Mouse (Mus musculus): ENCODE results near the gene Cap2. TPM values are rescaled to one million over a fixed set of nuclear protein-coding genes. Genes with fewer than 3 reads are reported as not detected.

Cap2 gene
- total and polyA plus RNA-seq, 3 experiments = 115 to 147 (median 135) TPM

GRCm38 (mm10) chr13:46634133-46634488 is 132.5 kb downstream of the Cap2 start:
- 69% methylated on average over 6 of the region's 6 CpGs for WGBS
- DNase-seq = no peak
- no peak overlapping the region for H3K4me3 ChIP-seq
- TF ChIP-seq EP300 (IDR thresholded peaks at IDR 0.05; ENCODE audit: insufficient read depth, low read depth, low read length) (no peak), CTCF (IDR thresholded peaks at IDR 0.05) (no peak), POLR2A (IDR thresholded peaks at IDR 0.05; ENCODE audit: insufficient read depth, low read depth, low read length) (no peak)
- intact Hi-C loops (cut with DNase I) = no loop called here
- no peaks in the 10 kb centered on the region for H3K27me3 ChIP-seq (ENCODE audit: control insufficient read depth, insufficient read depth, low read length)
- no peaks in the 10 kb centered on the region for H3K79me2 ChIP-seq (replicated peaks; ENCODE audit: control insufficient read depth, insufficient read depth, low read length)
- H3K27ac ChIP-seq = no peak overlapping the region
- no peaks in the 10 kb centered on the region for H3K36me3 ChIP-seq (ENCODE audit: control insufficient read depth, insufficient read depth, low read length)
- no peaks in the 10 kb centered on the region for H3K4me1 ChIP-seq (ENCODE audit: control insufficient read depth, insufficient read depth, low read length)
- no peak overlapping the region for H3K9ac ChIP-seq (ENCODE audit: low read depth, low read length)

- 87% methylated on average over 10 of the region's 10 CpGs for WGBS
- intact Hi-C loops (cut with DNase I) = no loop called here
These were observed 139.2 kb downstream of the Cap2 start for GRCm38 (mm10) chr13:46640608-46641468.

GRCm38 (mm10) chr13:46642318-46642717 is 140.7 kb downstream of the Cap2 start:
- H3K27me3 ChIP-seq (ENCODE audit: control insufficient read depth, insufficient read depth, low read length) = no peaks in the 10 kb centered on the region
- no peak overlapping the region for H3K27ac ChIP-seq
- H3K79me2 ChIP-seq (replicated peaks; ENCODE audit: control insufficient read depth, insufficient read depth, low read length) = no peaks in the 10 kb centered on the region
- no peak overlapping the region for H3K9ac ChIP-seq (ENCODE audit: low read depth, low read length)
- intact Hi-C loops (cut with DNase I) = no loop called here
- WGBS = 87% methylated on average over 4 of the region's 4 CpGs
- no peaks in the 10 kb centered on the region for H3K36me3 ChIP-seq (ENCODE audit: control insufficient read depth, insufficient read depth, low read length)
- no peaks in the 10 kb centered on the region for H3K4me1 ChIP-seq (ENCODE audit: control insufficient read depth, insufficient read depth, low read length)
- H3K4me3 ChIP-seq = no peak overlapping the region
- DNase-seq = no peak
- TF ChIP-seq CTCF (IDR thresholded peaks at IDR 0.05) (peak; percentile 61), EP300 (IDR thresholded peaks at IDR 0.05; ENCODE audit: insufficient read depth, low read depth, low read length) (no peak), POLR2A (IDR thresholded peaks at IDR 0.05; ENCODE audit: insufficient read depth, low read depth, low read length) (no peak)

More at GRCm38 (mm10) chr13:46640608-46641468, 139.2 kb downstream of the Cap2 start:
- H3K4me3 ChIP-seq = no peak overlapping the region
- H3K4me1 ChIP-seq (ENCODE audit: control insufficient read depth, insufficient read depth, low read length) = no peaks in the 10 kb centered on the region
- H3K9ac ChIP-seq (ENCODE audit: low read depth, low read length) = no peak overlapping the region
- no peaks in the 10 kb centered on the region for H3K27me3 ChIP-seq (ENCODE audit: control insufficient read depth, insufficient read depth, low read length)
- no peak overlapping the region for H3K27ac ChIP-seq
- DNase-seq = no peak
- no peaks in the 10 kb centered on the region for H3K36me3 ChIP-seq (ENCODE audit: control insufficient read depth, insufficient read depth, low read length)
- no peaks in the 10 kb centered on the region for H3K79me2 ChIP-seq (replicated peaks; ENCODE audit: control insufficient read depth, insufficient read depth, low read length)
- TF ChIP-seq CTCF (IDR thresholded peaks at IDR 0.05) (no peak), POLR2A (IDR thresholded peaks at IDR 0.05; ENCODE audit: insufficient read depth, low read depth, low read length) (no peak), EP300 (IDR thresholded peaks at IDR 0.05; ENCODE audit: insufficient read depth, low read depth, low read length) (no peak)

- no peak overlapping the region for H3K27ac ChIP-seq
- intact Hi-C loops (cut with DNase I) = no loop called here
- no peak for TF ChIP-seq CTCF (IDR thresholded peaks at IDR 0.05)
- no peak for TF ChIP-seq POLR2A (IDR thresholded peaks at IDR 0.05; ENCODE audit: insufficient read depth, low read depth, low read length)
- TF ChIP-seq EP300 (IDR thresholded peaks at IDR 0.05; ENCODE audit: insufficient read depth, low read depth, low read length) = no peak
- H3K27me3 ChIP-seq (ENCODE audit: control insufficient read depth, insufficient read depth, low read length) = no peaks in the 10 kb centered on the region
- DNase-seq = no peak
- no peak overlapping the region for H3K4me3 ChIP-seq
- no peaks in the 10 kb centered on the region for H3K4me1 ChIP-seq (ENCODE audit: control insufficient read depth, insufficient read depth, low read length)
- H3K79me2 ChIP-seq (replicated peaks; ENCODE audit: control insufficient read depth, insufficient read depth, low read length) = no peaks in the 10 kb centered on the region
- no peak overlapping the region for H3K9ac ChIP-seq (ENCODE audit: low read depth, low read length)
- no peaks in the 10 kb centered on the region for H3K36me3 ChIP-seq (ENCODE audit: control insufficient read depth, insufficient read depth, low read length)
- WGBS = 88% methylated on average over 6 of the region's 6 CpGs
These were observed 142.5 kb downstream of the Cap2 start for GRCm38 (mm10) chr13:46644175-46644574.

- no peaks in the 10 kb centered on the region for H3K36me3 ChIP-seq (ENCODE audit: control insufficient read depth, insufficient read depth, low read length)
- intact Hi-C loops (cut with DNase I) = no loop called here
- 90% methylated on average over 6 of the region's 6 CpGs for WGBS
These were observed 143.8 kb downstream of the Cap2 start for GRCm38 (mm10) chr13:46645476-46645875.

GRCm38 (mm10) chr13:46651853-46652252 is 150.2 kb downstream of the Cap2 start:
- no peak for DNase-seq
- H3K4me3 ChIP-seq = no peak overlapping the region
- no peaks in the 10 kb centered on the region for H3K4me1 ChIP-seq (ENCODE audit: control insufficient read depth, insufficient read depth, low read length)
- WGBS = 71% methylated on average over 7 of the region's 7 CpGs
- no peak overlapping the region for H3K27ac ChIP-seq
- no peak overlapping the region for H3K9ac ChIP-seq (ENCODE audit: low read depth, low read length)
- H3K36me3 ChIP-seq (ENCODE audit: control insufficient read depth, insufficient read depth, low read length) = no peaks in the 10 kb centered on the region
- H3K27me3 ChIP-seq (ENCODE audit: control insufficient read depth, insufficient read depth, low read length) = no peaks in the 10 kb centered on the region
- TF ChIP-seq EP300 (IDR thresholded peaks at IDR 0.05; ENCODE audit: insufficient read depth, low read depth, low read length) (no peak), CTCF (IDR thresholded peaks at IDR 0.05) (no peak), POLR2A (IDR thresholded peaks at IDR 0.05; ENCODE audit: insufficient read depth, low read depth, low read length) (no peak)
- intact Hi-C loops (cut with DNase I) = no loop called here
- no peaks in the 10 kb centered on the region for H3K79me2 ChIP-seq (replicated peaks; ENCODE audit: control insufficient read depth, insufficient read depth, low read length)

More at GRCm38 (mm10) chr13:46645476-46645875, 143.8 kb downstream of the Cap2 start:
- Histone ChIP-seq H3K9ac (ENCODE audit: low read depth, low read length) (no peak overlapping the region), H3K27ac (no peak overlapping the region), H3K79me2 (replicated peaks; ENCODE audit: control insufficient read depth, insufficient read depth, low read length) (no peaks in the 10 kb centered on the region), H3K27me3 (ENCODE audit: control insufficient read depth, insufficient read depth, low read length) (no peaks in the 10 kb centered on the region), H3K4me1 (ENCODE audit: control insufficient read depth, insufficient read depth, low read length) (no peaks in the 10 kb centered on the region), H3K4me3 (no peak overlapping the region)
- no peak for DNase-seq
- TF ChIP-seq EP300 (IDR thresholded peaks at IDR 0.05; ENCODE audit: insufficient read depth, low read depth, low read length) (no peak), POLR2A (IDR thresholded peaks at IDR 0.05; ENCODE audit: insufficient read depth, low read depth, low read length) (no peak), CTCF (IDR thresholded peaks at IDR 0.05) (no peak)

Data from heart, adult 2 months (tissue).